Mouse (Mus musculus): ENCODE results near the gene Plac1.

GRCm38 (mm10) chrX:53049196-53049595, 190.7 kb downstream of the Plac1 start:
- no peak for TF ChIP-seq NELFE (IDR thresholded peaks at IDR 0.05; ENCODE audit: low read depth, low read length)
- TF ChIP-seq ETS1 (conservative IDR thresholded peaks at IDR 0.05; ENCODE audit: low read depth, low read length), result no peak
- TF ChIP-seq ZC3H11A (IDR thresholded peaks at IDR 0.05; ENCODE audit: low read depth, low read length), result no peak
- TF ChIP-seq CTCF (conservative IDR thresholded peaks at IDR 0.05 in 1 of 2, IDR thresholded peaks at IDR 0.05 in 1 of 2; ENCODE audit: low read depth in 2 of 2, low read length in 2 of 2), result no peak
- TF ChIP-seq MAZ (IDR thresholded peaks at IDR 0.05; ENCODE audit: low read depth, low read length), result no peak
- TF ChIP-seq ZKSCAN1 (IDR thresholded peaks at IDR 0.05; ENCODE audit: borderline replicate concordance, low read depth, low read length), result no peak
